Mouse (Mus musculus) forelimb bud, embryonic 11.5 days (tissue): Measurements from ENCODE around the gene Cpm.

Experiments used
- DNase-seq: peaks from one replicate; pipeline ENCODE4 v3.0.0-alpha.2; 2012; ENCODE audit warnings: low read depth, low spot score

Cpm gene

GRCm38 (mm10) chr10:117620934-117621501 is 8.3 kb upstream of the Cpm start:
- DNase-seq, result no peak

GRCm38 (mm10) chr10:117621616-117622533 is 7.4 kb upstream of the Cpm start:
- no peak for DNase-seq

DNA sequence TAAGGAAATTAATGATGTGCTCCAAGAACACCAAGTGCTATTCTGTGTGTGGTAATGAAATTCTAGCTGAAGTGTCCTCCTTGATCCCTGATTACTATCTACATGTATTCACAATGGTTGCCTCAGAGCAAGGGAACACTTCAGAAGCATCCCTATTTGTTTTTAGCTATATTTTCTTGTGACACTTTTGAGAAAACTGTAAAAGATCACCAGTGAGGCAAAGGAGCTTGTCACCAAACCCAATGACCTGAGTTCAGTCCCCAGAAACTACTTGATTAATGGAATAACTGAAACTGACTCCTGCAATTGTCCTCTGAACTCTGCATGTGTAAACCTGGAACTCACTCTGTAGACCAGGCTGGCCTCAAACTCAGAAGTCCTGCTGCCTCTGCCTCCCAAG is 5.9 kb upstream of the Cpm start:
- DNase-seq, result no peak

DNA sequence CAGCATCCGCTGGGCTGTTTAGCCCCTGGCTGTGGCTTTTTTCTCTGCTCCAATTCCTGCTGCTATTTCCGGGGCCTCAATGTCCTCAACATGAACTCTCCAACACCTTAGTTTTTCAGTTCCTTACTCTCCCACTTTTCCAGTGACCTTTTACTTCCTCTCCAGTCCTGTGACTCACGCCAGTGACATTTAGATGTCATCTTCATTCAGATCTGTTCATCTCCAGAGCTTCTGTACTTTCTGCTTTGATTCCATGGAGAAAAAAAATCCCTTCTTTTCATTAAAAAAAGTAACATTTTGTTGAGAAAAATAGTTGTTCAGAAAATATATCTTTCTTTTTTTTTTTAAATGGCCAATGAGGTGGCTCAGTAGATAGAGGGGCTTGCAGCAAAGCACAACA is 5.1 kb upstream of the Cpm start:
- no peak for DNase-seq

- no peak for DNase-seq
Observed at GRCm38 (mm10) chr10:117624655-117625497, 4.4 kb upstream of the Cpm start.

DNA sequence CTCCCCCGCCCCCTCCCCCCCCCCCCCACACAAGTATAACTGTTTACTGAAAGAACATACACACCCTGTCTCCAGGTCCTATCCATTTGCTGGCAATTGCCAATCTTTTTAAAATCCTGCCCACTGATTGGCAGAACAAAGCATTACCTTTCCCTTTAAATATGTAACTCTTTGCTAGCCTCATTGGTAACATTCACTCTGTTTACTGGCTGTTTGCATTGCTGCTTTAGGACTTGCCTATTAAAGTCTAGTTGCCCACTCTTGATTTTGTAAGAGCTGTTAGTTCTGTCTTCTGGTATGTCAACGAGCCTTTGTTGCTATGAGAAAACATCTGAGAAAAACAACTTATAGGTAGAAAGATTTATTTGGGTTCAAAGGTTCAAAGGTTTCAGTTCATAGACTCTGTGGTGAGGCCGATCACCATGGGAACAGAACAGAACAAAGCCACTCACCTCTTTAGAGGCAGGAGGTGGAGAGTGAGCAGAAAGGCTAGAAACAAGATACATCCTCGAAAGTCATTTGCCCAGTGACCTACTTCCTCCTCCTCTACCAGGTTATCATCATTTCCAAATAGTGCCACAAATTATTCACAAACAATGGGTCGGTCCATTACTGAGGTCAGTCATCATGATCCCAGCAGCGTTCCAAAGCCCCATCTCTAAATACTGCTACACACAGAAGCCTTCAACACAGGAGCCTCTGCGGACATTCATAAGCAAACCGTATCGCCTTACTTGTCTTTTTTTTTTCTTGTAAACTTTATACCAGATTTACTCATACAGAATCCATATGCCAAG is 3.6 kb upstream of the Cpm start:
- DNase-seq, result no peak

GRCm38 (mm10) chr10:117626297-117626613 is 3.0 kb upstream of the Cpm start:
- no peak for DNase-seq

- no peak for DNase-seq
Observed at GRCm38 (mm10) chr10:117626840-117627615, 2.3 kb upstream of the Cpm start.

DNA sequence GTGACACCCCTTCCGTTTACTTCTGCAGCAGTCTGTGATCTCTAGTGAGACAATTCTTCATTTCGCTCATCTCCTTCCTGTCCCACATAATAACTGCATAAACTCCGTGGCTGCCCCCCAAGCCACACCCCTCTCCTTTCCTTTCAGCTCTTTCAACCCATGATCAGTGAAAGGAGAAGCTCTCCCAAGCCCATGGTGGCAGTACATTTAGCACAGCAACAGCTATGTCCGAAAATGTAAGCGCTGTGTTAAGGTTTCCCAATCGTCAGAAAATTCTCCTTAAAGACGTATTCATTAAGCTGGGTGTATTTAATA is 1.7 kb upstream of the Cpm start:
- no peak for DNase-seq

DNA sequence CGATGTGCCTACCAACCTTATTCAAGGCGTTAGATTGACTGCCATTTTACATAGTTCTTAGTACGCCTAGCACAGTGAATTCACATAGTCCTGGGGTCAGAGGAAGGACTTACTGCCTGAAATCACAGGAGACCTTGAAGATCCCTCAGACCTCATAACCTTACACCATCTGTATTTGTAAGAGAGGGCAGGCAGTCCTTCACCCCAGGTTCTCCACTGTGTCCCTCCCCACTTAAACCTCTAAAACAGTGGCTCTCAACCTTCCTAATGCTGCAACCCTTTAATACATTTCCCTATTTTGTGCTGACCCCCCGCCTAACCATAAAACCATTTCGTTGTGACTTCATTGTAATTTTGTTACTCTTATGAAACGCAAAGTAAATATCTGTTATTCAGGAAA is 1.4 kb upstream of the Cpm start:
- no peak for DNase-seq

GRCm38 (mm10) chr10:117628363-117629168 is 734 bp upstream of the Cpm start:
- DNase-seq, result no peak

DNA sequence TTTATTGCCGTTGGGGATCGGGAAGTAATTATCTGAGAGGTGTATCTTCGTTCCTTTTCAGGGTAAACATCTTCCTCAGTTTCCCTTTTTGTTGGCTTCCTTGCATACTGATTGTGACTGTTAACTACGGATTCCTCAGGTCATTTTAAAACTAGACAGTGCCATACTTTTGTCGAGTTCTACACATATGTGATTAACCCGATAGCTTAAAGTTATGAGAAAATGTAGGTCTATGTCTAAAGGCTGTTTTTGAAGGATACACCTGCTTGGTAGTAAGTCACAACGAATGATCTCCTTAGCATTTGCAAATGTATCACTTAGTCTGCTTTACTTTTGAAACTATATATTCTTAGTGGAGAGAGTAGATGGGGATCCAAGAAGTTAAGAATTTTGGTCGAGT is 876 bp downstream of the Cpm start:
- DNase-seq, result no peak

GRCm38 (mm10) chr10:117630810-117631209 is 1.5 kb downstream of the Cpm start:
- DNase-seq, result no peak

DNA sequence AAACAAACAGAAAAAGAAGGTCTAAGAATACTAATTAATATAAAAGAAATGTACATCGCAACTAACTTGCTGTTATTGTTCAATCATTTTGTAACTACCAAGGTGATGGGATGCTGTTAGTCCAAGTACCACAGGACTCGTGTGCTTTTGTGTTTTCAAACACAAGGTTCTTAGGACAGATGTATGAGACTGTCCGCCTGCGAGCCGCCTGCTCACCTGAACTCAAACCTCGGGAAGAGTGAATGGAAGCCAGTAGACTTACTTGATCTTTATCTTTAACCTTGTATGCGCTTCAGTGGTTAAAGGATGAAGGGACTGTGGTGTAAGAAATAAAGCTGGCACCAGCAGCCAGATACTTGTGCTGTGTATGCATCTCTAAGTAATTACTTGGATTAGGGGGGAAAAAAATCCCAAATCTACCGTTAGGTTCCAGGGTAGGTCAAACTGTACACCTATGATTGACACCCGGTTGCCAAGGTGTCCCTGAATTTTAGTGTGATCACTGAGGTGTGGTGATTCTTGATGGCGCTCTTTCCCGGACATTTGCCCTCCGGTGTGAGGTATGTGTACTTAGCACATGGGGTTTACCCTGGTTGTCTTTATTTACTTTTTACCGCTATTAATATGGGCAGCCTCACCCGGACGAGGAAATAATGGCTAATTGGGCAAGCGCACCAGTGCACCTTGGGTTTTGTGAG is 2.4 kb downstream of the Cpm start:
- DNase-seq, result no peak

DNA sequence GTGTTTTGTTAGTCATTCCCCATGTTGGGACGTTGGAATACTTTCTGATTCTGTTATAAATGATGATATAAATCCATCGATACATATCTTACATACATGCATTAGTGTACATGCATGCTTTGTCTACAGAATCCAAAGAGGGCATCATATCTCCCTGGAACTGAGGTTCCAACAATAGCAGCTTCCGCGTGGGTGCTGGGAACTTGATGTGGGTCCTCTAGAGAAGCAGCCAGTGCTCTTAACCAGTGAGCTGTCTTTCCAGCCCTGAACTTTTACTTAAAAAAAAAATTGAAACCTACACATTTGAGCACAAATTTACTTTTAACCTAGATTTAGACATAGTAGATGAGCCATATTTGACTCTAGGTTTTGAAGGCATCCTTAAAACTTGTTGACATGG is 3.1 kb downstream of the Cpm start:
- no peak for DNase-seq

DNA sequence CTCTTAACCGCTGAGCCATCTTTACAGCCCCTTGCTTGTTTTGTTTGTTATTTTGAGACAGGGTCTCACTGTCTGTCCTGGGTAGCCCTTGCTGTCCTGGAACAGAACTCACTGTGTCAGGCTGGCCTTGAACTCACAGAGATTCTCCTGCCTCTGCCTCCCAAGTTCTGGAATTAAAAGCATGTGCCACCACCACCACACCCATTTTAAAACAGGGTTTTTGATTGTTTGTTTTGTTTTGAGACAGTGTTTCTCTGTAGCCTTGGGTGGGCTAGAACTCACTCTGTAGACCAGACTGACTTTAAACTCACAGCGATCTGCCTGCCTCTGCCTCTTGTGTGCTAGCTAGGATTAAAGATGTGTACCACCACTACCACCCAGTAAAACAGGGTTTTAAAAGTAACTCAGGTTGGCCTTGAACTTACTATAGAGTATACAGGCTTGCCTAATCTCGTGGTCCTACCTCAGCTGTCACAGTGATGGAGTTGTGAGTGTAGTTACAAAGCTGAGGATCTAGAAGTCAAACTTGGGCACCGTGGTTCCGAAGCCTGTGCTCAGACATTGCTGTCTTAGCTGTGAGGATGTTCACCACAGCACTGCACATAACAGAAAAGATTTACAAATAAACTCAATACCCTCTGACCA is 4.4 kb downstream of the Cpm start:
- DNase-seq, result no peak

DNA sequence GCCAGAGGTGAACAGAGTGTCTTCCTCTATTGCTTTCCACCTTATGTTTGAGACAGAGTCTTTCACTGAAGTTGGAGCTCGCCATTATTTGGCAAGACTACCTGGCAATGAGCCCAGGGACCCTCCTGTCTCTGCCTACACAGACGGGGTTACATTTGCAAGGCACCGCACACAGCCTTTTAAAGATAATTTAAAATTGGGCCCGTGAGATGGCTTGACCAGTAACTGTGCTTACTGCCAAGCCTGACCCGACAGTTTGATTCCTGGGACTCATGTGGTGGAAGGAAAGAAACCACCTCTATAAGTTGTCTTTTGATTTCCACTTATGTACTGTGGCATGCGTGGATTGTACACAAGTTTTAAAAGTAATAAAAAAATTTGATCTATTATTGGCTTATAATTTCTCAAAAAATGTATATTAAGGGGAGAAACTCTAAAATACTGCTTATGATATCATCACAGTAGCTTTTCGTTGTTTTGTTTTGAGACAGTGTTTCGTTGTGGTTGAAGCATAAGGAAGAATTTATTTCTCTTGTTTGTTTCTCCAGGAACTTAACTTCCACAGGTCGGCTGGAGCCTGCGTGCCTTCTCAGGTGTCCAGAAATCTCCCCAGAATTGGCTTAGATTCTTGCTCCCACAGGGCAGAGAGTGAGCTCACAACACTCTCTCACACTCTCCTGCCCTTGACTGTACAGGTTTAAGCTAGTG is 5.2 kb downstream of the Cpm start:
- no peak for DNase-seq

DNA sequence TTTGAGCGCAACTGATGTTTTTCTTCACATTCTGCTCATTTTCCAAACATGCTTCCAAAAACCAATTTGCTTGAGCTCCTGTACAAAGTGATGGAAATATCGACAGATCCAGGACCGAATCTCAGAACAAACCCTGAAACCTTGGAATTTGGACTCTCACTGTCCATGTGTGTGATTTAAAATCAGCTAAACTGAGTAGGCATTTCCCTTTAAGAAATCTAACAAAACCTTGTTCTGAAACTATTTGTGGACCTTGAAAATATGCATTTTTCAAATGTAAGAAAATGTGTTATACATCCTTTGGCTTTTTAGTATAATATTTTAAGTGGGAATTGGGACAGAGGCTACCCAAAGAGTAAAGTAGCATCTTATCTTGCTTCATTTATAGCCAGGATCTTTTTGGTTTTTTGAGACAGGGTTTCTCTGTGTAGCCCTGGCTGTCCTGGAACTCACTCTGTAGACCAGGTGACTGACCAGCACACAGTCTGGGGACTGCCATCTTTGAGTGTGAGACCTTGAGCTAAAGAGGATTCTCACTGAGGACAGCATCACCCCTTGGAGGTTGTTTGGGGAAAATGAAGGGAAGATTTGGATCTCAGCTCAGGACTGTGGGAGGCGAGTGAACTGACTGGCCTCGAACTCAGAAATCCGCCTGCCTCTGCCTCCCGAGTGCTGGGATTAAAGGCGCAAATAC is 5.9 kb downstream of the Cpm start:
- DNase-seq, result no peak
